Mouse (Mus musculus) kidney, postnatal 25 days (tissue): Measurements from ENCODE around the gene Cpox.

Experiments
- DNase-seq, 2 experiments: peaks; one replicate each; pipeline ENCODE4 v3.0.0; 2021; ENCODE audit warnings: mixed read lengths in 2 of 2

Cpox gene

GRCm38 (mm10) chr16:58670643-58671042, 551 bp downstream of the Cpox start:
- DNase-seq: peak; percentile 12 to 68

- DNase-seq: no peak
These were observed 1.3 kb downstream of the Cpox start for GRCm38 (mm10) chr16:58671212-58671985.

- DNase-seq: no peak
These were observed 2.3 kb downstream of the Cpox start for GRCm38 (mm10) chr16:58672396-58672795.

- DNase-seq: peak; percentile 45 to 50
These were observed 3.8 kb downstream of the Cpox start for GRCm38 (mm10) chr16:58673811-58674410.

- peak; percentile 67 to 68 for DNase-seq
These were observed 5.2 kb downstream of the Cpox start for GRCm38 (mm10) chr16:58675256-58675655.

- DNase-seq: no peak
These were observed 6.1 kb downstream of the Cpox start for GRCm38 (mm10) chr16:58676156-58676555.

GRCm38 (mm10) chr16:58676633-58677032, 6.5 kb downstream of the Cpox start:
- DNase-seq: no peak

GRCm38 (mm10) chr16:58677491-58677890, 7.4 kb downstream of the Cpox start:
- no peak for DNase-seq

GRCm38 (mm10) chr16:58678660-58679059, 8.6 kb downstream of the Cpox start:
- no peak for DNase-seq

GRCm38 (mm10) chr16:58682046-58682445, 12.0 kb downstream of the Cpox start:
- no peak for DNase-seq

- DNase-seq: no peak
These were observed 12.8 kb downstream of the Cpox start for GRCm38 (mm10) chr16:58682870-58683269.

- no peak for DNase-seq
These were observed 13.8 kb downstream of the Cpox start for GRCm38 (mm10) chr16:58683911-58684310.

GRCm38 (mm10) chr16:58684537-58684936, 14.4 kb downstream of the Cpox start:
- no peak for DNase-seq

- DNase-seq: no peak
These were observed 15.8 kb downstream of the Cpox start for GRCm38 (mm10) chr16:58685548-58686537.

- DNase-seq: no peak
These were observed 18.4 kb downstream of the Cpox start for GRCm38 (mm10) chr16:58688534-58688933.

GRCm38 (mm10) chr16:58689555-58690169, 19.6 kb downstream of the Cpox start:
- DNase-seq: no peak

- no peak for DNase-seq
These were observed 20.2 kb downstream of the Cpox start for GRCm38 (mm10) chr16:58690322-58690732.

GRCm38 (mm10) chr16:58694091-58694490, 24.0 kb downstream of the Cpox start:
- no peak for DNase-seq

- no peak for DNase-seq
These were observed 26.7 kb downstream of the Cpox start for GRCm38 (mm10) chr16:58696796-58697195.

- no peak for DNase-seq
These were observed 27.2 kb downstream of the Cpox start for GRCm38 (mm10) chr16:58697261-58697660.

GRCm38 (mm10) chr16:58700174-58700573, 30.1 kb downstream of the Cpox start:
- no peak for DNase-seq

- no peak for DNase-seq
These were observed 30.8 kb downstream of the Cpox start for GRCm38 (mm10) chr16:58700816-58701424.
